ENCODE assay signal across 10 mouse cellular contexts in genomic region chr6:84867114-84867513, GRCm38 (mm10).
DNase-seq lines count a peak whose midpoint lies in the region; ATAC-seq and TF ChIP-seq lines count a peak whose summit lies in the region.
"Had no signal": no experiment of that assay in that cellular context is flagged by ENCODE, and none has a peak within 500 bp of the region (broad histone marks: within the 10 kb centered on the region; RNA-seq: fewer than 3 reads in every experiment).

No protein-coding gene starts in this region.

- no peaks in the 10 kb centered on the region for H3K9me3 ChIP-seq in CH12.LX (replicated peaks; ENCODE audit: low read length)
- H3K9me3 ChIP-seq in embryonic facial prominence, embryonic 10.5 days, result no peaks in the 10 kb centered on the region
- H3K9me3 ChIP-seq in hindbrain, embryonic 16.5 days (ENCODE audit: control insufficient read depth, low read length), result no peaks in the 10 kb centered on the region

- H3K4me1 ChIP-seq in CH12.LX (ENCODE audit: control insufficient read depth in 1 of 2, insufficient read depth in 2 of 2), result no peaks in the 10 kb centered on the region
- peaks cover 29% of the 10 kb centered on the region for H3K4me1 ChIP-seq in embryonic facial prominence, embryonic 10.5 days
- H3K4me1 ChIP-seq in hindbrain, embryonic 16.5 days (ENCODE audit: control insufficient read depth, insufficient read depth, low read depth, low read length), result peaks cover 8% of the 10 kb centered on the region

- H3K36me3 ChIP-seq in CH12.LX (replicated peaks in 1 of 2; ENCODE audit: control insufficient read depth in 1 of 2, insufficient read depth in 1 of 2, low read length in 1 of 2), result no peaks in the 10 kb centered on the region
- H3K36me3 ChIP-seq in embryonic facial prominence, embryonic 10.5 days (replicated peaks), result no peaks in the 10 kb centered on the region
- H3K36me3 ChIP-seq in hindbrain, embryonic 16.5 days (ENCODE audit: control insufficient read depth, insufficient read depth, low read length), result no peaks in the 10 kb centered on the region

- H3K27me3 ChIP-seq in CH12.LX (replicated peaks), result no peaks in the 10 kb centered on the region
- peaks cover 8% of the 10 kb centered on the region; the same call in 1 of the 2 replicates for H3K27me3 ChIP-seq in embryonic facial prominence, embryonic 10.5 days (replicated peaks; ENCODE audit: low read depth, poor library complexity, severe bottlenecking)
- no peaks in the 10 kb centered on the region for H3K27me3 ChIP-seq in hindbrain, embryonic 16.5 days (replicated peaks; ENCODE audit: control insufficient read depth, insufficient read depth, low read length)

- TF ChIP-seq RAD21 in CH12.LX (IDR thresholded peaks at IDR 0.05; ENCODE audit: low read depth, low read length), result peak; percentile 23

- WGBS in embryonic facial prominence, embryonic 10.5 days, result 8% methylated on average over 4 of the region's 4 CpGs
- 4% methylated on average over 4 of the region's 4 CpGs for WGBS in hindbrain, embryonic 16.5 days

- no peak overlapping the region for H3K27ac ChIP-seq in CH12.LX (ENCODE audit: insufficient read depth, low read depth)
- no peak overlapping the region; the same call in 1 of the 2 replicates for H3K27ac ChIP-seq in embryonic facial prominence, embryonic 10.5 days (replicated peaks)
- 0 out of 2 replicates have a peak overlapping the region, but pooled peaks have one; percentile 5 for H3K27ac ChIP-seq in hindbrain, embryonic 16.5 days (ENCODE audit: low read depth, low read length)

- H3K4me3 ChIP-seq in CH12.LX (replicated peaks in 1 of 3; ENCODE audit: low read depth in 2 of 3, low read length in 2 of 3, poor library complexity in 1 of 3), result no peak overlapping the region
- no peak overlapping the region for H3K4me3 ChIP-seq in embryonic facial prominence, embryonic 10.5 days
- H3K4me3 ChIP-seq in hindbrain, embryonic 16.5 days (ENCODE audit: low read length), result no peak overlapping the region

- no peak overlapping the region for H3K9ac ChIP-seq in CH12.LX (ENCODE audit: insufficient read depth, low read depth)
- no peak overlapping the region for H3K9ac ChIP-seq in hindbrain, embryonic 16.5 days (ENCODE audit: low read depth, low read length)

- ATAC-seq in hindbrain, embryonic 16.5 days, result no peak
- ATAC-seq in activated CD4-positive, CD25-positive, alpha-beta regulatory T cell, adult 4 months, result no peak

- dilution Hi-C loops in CH12.LX (cut with MboI; ENCODE audit: extremely low pct_ligation_motif_present, extremely low pct_unique_long_range_greater_than_20kb, low sequenced_read_pairs), result no loop called here

- H3K4me2 ChIP-seq in CH12.LX (ENCODE audit: insufficient read depth, low read depth, poor library complexity, severe bottlenecking), result no peak overlapping the region
- no peak overlapping the region for H3K4me2 ChIP-seq in hindbrain, embryonic 16.5 days (ENCODE audit: low read length)

- TF ChIP-seq EP300 in CH12.LX (IDR thresholded peaks at IDR 0.05; ENCODE audit: low read length), result no peak

- DNase-seq in 3T3-L1 (ENCODE audit: low read depth, low spot score), result peak; percentile 73
- no peak for DNase-seq in CH12.LX (ENCODE audit: extremely low read depth)
- peak; percentile 42 for DNase-seq in embryonic facial prominence, embryonic 10.5 days (ENCODE audit: low spot score)
- no peak for DNase-seq in T-cell, adult 2 months (ENCODE audit: low spot score)
- DNase-seq in thymus, postnatal 0 days (ENCODE audit: low spot score), result no peak
- DNase-seq in spleen, postnatal 4 days (ENCODE audit: low spot score in 2 of 2), result no peak
- DNase-seq: cerebellum, postnatal 36 days; right cerebral cortex, postnatal 14 days had no signal

- H3K79me2 ChIP-seq in CH12.LX (replicated peaks; ENCODE audit: control insufficient read depth, extremely low read depth, insufficient read depth, poor library complexity, severe bottlenecking), result no peaks in the 10 kb centered on the region

- in situ Hi-C loops in CH12.LX (cut with MboI; ENCODE audit: low pct_ligation_motif_present, low pct_unique_long_range_greater_than_20kb, low sequenced_read_pairs), result no loop called here

- TF ChIP-seq CTCF in CH12.LX (conservative IDR thresholded peaks at IDR 0.05 in 1 of 2, IDR thresholded peaks at IDR 0.05 in 1 of 2; ENCODE audit: low read depth in 2 of 2, low read length in 2 of 2), result peak in 1 of 2 experiments; percentile 30; a peak in 2 of 4 replicates

- no peak for TF ChIP-seq POLR2A in CH12.LX (IDR thresholded peaks at IDR 0.05; ENCODE audit: low read depth, low read length)

TF ChIP-seq in CH12.LX, 34 proteins besides CTCF, POLR2A, EP300 and RAD21:
- TF ChIP-seq POLR2AphosphoS2 (IDR thresholded peaks at IDR 0.05; ENCODE audit: low read depth, low read length) (no peak), MXI1 (IDR thresholded peaks at IDR 0.05; ENCODE audit: low read depth, low read length) (no peak), ZMIZ1 (IDR thresholded peaks at IDR 0.05; ENCODE audit: low read depth, low read length) (no peak), ETS1 (conservative IDR thresholded peaks at IDR 0.05; ENCODE audit: low read depth, low read length) (no peak), MEF2A (IDR thresholded peaks at IDR 0.05; ENCODE audit: borderline replicate concordance, low read depth, low read length) (no peak), NELFE (IDR thresholded peaks at IDR 0.05; ENCODE audit: low read depth, low read length) (no peak), ZNF384 (IDR thresholded peaks at IDR 0.05; ENCODE audit: low read depth, low read length) (no peak), MYC (IDR thresholded peaks at IDR 0.05; ENCODE audit: low read depth, low read length) (no peak), TBP (conservative IDR thresholded peaks at IDR 0.05; ENCODE audit: low read depth, low read length) (no peak), MAFK (IDR thresholded peaks at IDR 0.05; ENCODE audit: insufficient replicate concordance, low read length) (no peak), RCOR1 (conservative IDR thresholded peaks at IDR 0.05; ENCODE audit: low read depth, low read length) (no peak), TCF12 (IDR thresholded peaks at IDR 0.05; ENCODE audit: low read depth, low read length) (no peak), SMC3 (IDR thresholded peaks at IDR 0.05; ENCODE audit: low read depth, low read length) (no peak), USF1 (IDR thresholded peaks at IDR 0.05; ENCODE audit: low read depth, low read length) (no peak), MAZ (IDR thresholded peaks at IDR 0.05; ENCODE audit: low read depth, low read length) (no peak), UBTF (IDR thresholded peaks at IDR 0.05; ENCODE audit: low read depth, low read length) (no peak), IRF4 (IDR thresholded peaks at IDR 0.05; ENCODE audit: low read depth, low read length) (no peak), KAT2A (IDR thresholded peaks at IDR 0.05; ENCODE audit: insufficient replicate concordance, low read length) (no peak), JUN (IDR thresholded peaks at IDR 0.05; ENCODE audit: insufficient read depth, low read depth, low read length) (no peak)
TF ChIP-seq in CH12.LX: peak in this region for 0.

Comparison
In these comparisons a context has a peak if more than half of its experiments do, and no peak if none do; other contexts are left out.
1. DNase-seq: peak in 3T3-L1 (single experiment) and embryonic facial prominence, embryonic 10.5 days (single experiment); none in CH12.LX (single experiment), T-cell, adult 2 months (single experiment), thymus, postnatal 0 days (single experiment) and spleen, postnatal 4 days (0 of 2).